Mouse (Mus musculus) right cerebral cortex, postnatal 10 days (tissue): Measurements from ENCODE around the gene Afg3l1.
A peak's percentile ranks its signal among the peaks of the same experiment; 100 is the strongest.
"Not testable (repeated sequence)": the region's sequence is repeated elsewhere in the genome, so short reads cannot be mapped to it uniquely, and the experiment has no call there.

ENCODE experiments used
- DNase-seq, 2 experiments: peaks; one replicate each; pipeline ENCODE4 v3.0.0; 2021; ENCODE audit warnings: low spot score in 2 of 2

Afg3l1 gene

DNA sequence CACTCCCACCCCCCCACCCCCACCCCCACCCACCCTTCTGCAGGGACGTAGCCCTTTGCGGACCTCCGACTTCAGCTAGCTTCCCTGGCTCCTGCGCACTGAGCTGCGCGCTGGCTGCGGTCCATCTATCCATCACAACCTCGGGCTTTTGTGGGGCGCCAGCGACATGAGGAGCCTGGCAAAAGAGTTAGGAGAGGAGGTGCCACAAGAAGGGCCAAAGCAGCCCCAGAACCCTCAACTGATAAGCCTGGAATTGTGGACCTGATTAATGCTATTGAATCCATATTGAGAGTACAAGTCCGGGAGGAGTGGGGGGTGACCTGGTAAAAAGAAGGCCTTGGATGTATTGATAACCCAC is 37.8 kb downstream of the Afg3l1 start:
- DNase-seq = peak in 1 of 2 experiments; percentile 64

DNA sequence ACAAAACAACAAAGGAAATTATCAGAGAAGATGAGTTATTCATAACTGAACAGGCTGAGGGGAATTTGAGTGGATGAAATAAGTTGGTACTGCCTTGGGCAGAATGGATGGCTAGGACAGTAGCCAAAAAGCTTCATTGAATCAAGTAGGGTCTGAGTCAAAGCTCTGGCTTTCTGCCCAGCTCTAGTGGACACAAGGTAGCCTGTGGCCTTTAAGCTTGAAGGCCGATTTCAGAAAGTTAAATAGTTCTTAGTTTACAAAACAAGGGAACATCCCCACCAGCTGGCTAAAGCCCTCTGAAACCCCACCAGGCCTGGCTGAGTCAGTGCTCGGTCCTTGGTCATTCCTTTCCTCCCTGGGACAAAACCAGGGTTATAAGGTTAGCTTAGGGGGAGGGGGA is 38.9 kb downstream of the Afg3l1 start:
- DNase-seq = no peak

DNA sequence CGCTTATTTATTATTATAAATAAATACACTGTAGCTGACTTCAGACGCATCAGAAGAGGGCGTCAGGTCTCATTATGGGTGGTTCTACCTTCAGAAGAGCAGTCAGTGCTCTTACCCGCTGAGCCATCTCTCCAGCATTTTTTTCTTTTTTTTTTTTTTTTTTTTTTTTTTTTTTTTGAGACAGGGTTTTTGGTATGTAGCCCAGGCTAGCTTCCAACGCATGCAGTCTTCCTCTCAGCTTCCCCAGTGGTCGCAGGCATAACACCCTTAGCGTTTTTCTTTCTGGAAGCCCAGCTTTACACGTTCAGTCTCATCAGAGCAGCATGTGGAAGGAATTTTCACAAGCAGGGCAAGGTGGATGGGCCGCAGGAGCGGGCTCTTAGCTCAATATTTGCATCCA is 40.5 kb downstream of the Afg3l1 start:
- no peak for DNase-seq

DNA sequence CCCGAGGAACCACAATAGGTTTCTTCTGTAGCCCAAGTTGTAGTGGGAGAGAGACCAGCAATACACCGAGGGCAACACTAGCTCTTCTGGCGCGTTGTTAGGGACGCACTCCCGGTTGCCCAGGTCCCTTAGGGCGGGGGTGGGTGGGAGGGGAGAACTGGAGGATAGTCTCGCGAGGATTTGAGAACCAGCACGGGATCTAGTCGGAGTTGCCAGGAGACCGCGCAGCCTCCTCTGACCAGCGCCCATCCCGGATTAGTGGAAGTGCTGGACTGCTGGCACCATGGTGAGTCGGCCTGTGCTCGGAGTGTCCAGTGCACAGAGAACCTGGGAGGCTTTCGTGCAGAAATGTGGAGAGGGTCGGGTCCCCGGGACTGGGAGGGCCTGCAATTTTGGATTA is 41.0 kb downstream of the Afg3l1 start, which contains the start of gene Gas8:
Gas8 (plus strand) TSS at position 168 of the 400 bp plus-strand sequence.
- peak; percentile 96 to 97 for DNase-seq

DNA sequence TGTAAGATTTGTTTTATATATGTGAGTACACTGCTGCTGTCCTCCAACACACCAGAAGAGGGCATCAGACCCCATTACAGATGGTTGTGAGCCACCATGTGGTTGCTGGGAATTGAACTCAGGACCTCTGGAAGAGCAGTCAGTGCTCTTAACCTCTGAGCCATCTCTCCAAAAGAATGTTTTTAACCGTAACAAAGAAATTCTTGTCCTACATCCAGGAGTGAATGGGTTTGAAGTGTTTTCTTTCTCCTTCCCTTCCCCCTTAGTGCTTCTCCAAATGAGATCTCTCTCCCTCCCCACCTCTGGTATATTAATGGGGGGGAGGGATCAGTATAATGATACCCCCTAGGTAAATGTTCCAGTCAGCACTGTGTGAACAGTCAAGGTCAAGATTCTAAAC is 42.3 kb downstream of the Afg3l1 start:
- DNase-seq = not testable (repeated sequence)

DNA sequence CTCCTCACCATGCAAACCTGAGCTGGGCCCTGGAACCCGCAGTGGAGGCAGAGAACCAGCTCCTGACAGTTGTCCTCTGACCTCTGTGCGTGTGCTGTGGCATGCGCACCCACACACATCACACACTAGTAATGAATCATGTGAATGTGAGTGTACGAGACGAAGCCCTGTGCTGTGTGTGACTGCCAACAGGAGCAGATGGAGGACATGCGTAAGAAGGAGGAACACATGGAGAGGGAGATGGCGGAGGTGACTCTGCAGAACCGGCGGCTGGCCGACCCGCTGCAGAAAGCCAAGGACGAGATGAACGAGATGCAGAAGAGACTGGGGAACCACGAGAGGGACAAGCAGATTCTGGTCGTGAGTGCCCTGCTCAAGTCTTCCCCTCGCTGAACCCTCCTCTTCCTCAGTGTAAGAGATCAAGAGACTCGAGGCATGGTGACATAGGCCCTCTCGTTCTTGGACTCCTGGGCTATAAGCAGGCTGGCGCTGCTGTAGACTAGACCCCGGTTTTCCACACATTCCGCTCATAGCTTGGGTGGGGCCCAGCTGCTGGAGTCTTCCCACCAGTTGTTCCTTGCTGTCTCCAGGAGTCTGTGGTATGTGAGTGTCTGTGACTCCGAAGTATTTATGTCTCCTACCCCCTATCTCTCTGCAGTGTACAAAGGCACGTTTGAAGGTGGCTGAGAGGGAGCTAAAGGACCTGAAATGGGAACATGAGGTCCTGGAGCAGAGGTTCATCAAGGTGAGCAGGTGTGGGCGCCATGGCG is 50.2 kb downstream of the Afg3l1 start:
- DNase-seq = peak in 1 of 2 experiments; percentile 60

DNA sequence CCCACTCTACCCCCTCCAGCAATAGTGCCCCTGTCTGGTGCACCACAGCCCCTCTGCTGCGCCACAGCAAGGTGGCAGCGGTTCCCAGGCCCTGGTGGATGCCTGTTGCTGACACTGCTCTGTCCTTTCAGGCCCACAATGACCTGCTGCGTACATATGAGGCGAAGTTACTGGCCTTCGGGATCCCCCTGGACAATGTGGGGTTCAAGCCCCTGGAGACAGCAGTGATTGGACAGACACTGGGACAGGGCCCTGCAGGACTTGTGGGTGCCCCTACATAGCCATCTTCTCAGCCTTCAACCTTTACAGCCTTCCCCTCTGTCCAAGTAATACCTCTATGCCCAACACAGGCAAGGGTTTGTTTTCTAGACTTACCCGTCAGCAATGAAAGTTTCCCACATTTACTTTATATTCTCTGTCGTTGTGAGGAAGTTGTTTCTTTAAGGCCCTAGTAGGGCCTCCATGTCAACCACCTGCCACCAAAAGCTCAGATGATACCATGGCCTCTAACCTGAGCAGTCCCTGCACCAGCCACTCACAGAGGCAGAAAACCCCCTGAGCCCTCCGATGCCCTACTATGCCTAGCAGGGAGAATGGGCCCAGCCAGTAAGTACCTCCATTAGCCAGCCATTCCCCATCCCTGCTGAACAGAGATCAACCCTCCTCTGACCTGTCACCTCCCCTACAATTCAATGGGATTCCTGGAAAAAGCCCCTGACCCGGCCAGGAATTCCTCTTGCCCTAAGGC is 58.7 kb downstream of the Afg3l1 start:
- no peak for DNase-seq

DNA sequence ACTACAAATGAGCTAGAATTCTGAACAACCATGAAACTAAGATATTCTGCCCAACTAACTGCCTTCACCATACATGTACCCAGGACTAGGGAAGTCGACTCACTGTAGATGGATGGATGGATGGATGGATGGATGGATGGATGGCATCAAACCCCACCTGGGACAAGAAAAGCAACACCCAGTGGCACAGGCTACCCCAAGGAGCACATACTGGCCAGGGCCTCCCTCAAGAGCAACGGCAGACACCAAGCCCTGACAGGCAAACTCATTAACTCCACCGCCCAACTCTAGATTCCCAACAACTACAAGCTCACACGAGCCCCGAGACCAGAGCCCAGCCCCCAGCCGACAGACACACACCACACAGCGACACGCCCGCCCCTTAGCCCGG is 59.3 kb downstream of the Afg3l1 start:
- DNase-seq = no peak

DNA sequence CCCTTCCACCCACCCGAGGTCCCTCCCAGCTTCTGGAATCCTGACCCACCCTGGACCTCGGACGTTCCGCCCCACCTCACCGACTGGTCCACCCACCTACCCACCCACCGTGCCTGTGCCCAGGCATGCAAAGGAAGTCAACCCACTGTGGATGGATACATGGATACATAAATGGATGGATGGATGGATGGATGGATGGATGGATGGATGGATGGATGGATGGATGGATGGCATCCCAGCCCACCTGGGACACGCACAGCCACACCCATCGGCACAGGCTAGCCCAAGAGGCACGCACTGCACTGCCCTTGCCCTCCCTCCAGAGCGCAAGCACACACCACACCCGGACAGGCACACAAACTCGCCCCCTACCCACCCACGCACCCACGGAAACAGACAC is 59.9 kb downstream of the Afg3l1 start:
- DNase-seq = peak; percentile 51 to 80
